Mouse (Mus musculus) hindbrain, embryonic 12.5 days (tissue): Measurements from ENCODE around the gene Snapc4. TPM values are rescaled to one million over a fixed set of nuclear protein-coding genes. Genes with fewer than 3 reads are reported as not detected.
"Not testable (repeated sequence)": the region's sequence is repeated elsewhere in the genome, so short reads cannot be mapped to it uniquely, and the experiment has no call there.

Source experiments
- ATAC-seq: fragments of 200-750 bp; cut with Nextera tagmentation; 2 replicates; pipeline ENCODE4 v1.8.0; 2017; ENCODE audit warnings: moderate TSS enrichment; ENCODE audit not compliant: low FRiP score
- H3K27ac ChIP-seq: fragments of 300-500 bp; sonication (generic); 2 replicates; pipeline ENCODE4 v1.5.1; 2016; ENCODE audit warnings: mild to moderate bottlenecking
- H3K27me3 ChIP-seq: fragments of 300-500 bp; sonication (generic); 2 replicates; pipeline ENCODE4 v1.6.1; 2016; ENCODE audit warnings: mild to moderate bottlenecking
- H3K36me3 ChIP-seq: fragments of 300-500 bp; sonication (generic); 2 replicates; pipeline ENCODE4 v1.6.1; 2016; ENCODE audit warnings: mild to moderate bottlenecking
- H3K4me1 ChIP-seq: fragments of 300-500 bp; sonication (generic); 2 replicates; pipeline ENCODE4 v1.6.1; 2016
- H3K4me2 ChIP-seq: fragments of 300-500 bp; sonication (generic); replicated peaks from 2 replicates; pipeline ENCODE4 v1.6.1; 2016; ENCODE audit warnings: mild to moderate bottlenecking
- H3K4me3 ChIP-seq: fragments of 300-500 bp; sonication (generic); 2 replicates; pipeline ENCODE4 v1.5.1; 2016; ENCODE audit warnings: mild to moderate bottlenecking
- H3K9ac ChIP-seq: fragments of 300-500 bp; sonication (generic); 2 replicates; pipeline ENCODE4 v1.6.1; 2016; ENCODE audit warnings: mild to moderate bottlenecking, moderate library complexity
- H3K9me3 ChIP-seq: fragments of 300-500 bp; sonication (generic); replicated peaks from 2 replicates; pipeline ENCODE4 v1.6.1; 2016; ENCODE audit warnings: mild to moderate bottlenecking
- WGBS: fragments of 180-500 bp; shearing (Covaris S2); methylation state at CpG from one replicate; pipeline ENCODE4 v1.1.7; 2016; 5-methylcytosine and 5-hydroxymethylcytosine counted together
- polyA plus RNA-seq: library from polyadenylated mRNA; unstranded; fragments of >200 nt; fragmentation: Nextera tagmentation; extraction: Ambion mirVana; gene quantifications from 2 replicates; pipeline ENCODE4 v1.2.1, GENCODE M21; 2016

Snapc4 gene
- polyA plus RNA-seq, 1 experiment from 2014 or later: 37.3 TPM

GRCm38 (mm10) chr2:26402265-26402664, 21.8 kb upstream of the Snapc4 start:
- H3K4me3 ChIP-seq: no peak overlapping the region
- no peak overlapping the region for H3K9ac ChIP-seq
- peaks cover 27% of the 10 kb centered on the region for H3K4me1 ChIP-seq
- H3K4me2 ChIP-seq: no peak overlapping the region
- no peak for ATAC-seq
- H3K27me3 ChIP-seq: no peaks in the 10 kb centered on the region
- 77% methylated on average over 1 of the region's 1 CpGs for WGBS
- H3K9me3 ChIP-seq: no peaks in the 10 kb centered on the region
- H3K36me3 ChIP-seq: peaks cover 58% of the 10 kb centered on the region
- no peak overlapping the region for H3K27ac ChIP-seq

- H3K9me3 ChIP-seq: no peaks in the 10 kb centered on the region
- H3K36me3 ChIP-seq: peaks cover 64% of the 10 kb centered on the region
- no peak overlapping the region for H3K27ac ChIP-seq
- peaks cover 14% of the 10 kb centered on the region for H3K4me1 ChIP-seq
- no peak for ATAC-seq
- H3K4me2 ChIP-seq: no peak overlapping the region
- H3K27me3 ChIP-seq: no peaks in the 10 kb centered on the region
- no peak overlapping the region for H3K9ac ChIP-seq
- H3K4me3 ChIP-seq: no peak overlapping the region
- 95% methylated on average over 4 of the region's 4 CpGs for WGBS
Measured at GRCm38 (mm10) chr2:26401023-26401422, 20.6 kb upstream of the Snapc4 start.

- Histone ChIP-seq H3K9ac (0 out of 2 replicates have a peak overlapping the region, but pooled peaks have one; percentile 23), H3K9me3 (no peaks in the 10 kb centered on the region), H3K27me3 (no peaks in the 10 kb centered on the region), H3K4me3 (no peak overlapping the region), H3K4me1 (peaks cover 8% of the 10 kb centered on the region), H3K36me3 (peaks cover 68% of the 10 kb centered on the region), H3K4me2 (no peak overlapping the region), H3K27ac (no peak overlapping the region)
- 91% methylated on average over 5 of the region's 5 CpGs for WGBS
- no peak for ATAC-seq
Measured at GRCm38 (mm10) chr2:26400296-26400695, 19.8 kb upstream of the Snapc4 start.

GRCm38 (mm10) chr2:26399647-26400046, 19.2 kb upstream of the Snapc4 start:
- no peaks in the 10 kb centered on the region for H3K9me3 ChIP-seq
- H3K4me2 ChIP-seq: no peak overlapping the region
- H3K27me3 ChIP-seq: no peaks in the 10 kb centered on the region
- no peak for ATAC-seq
- peaks cover 74% of the 10 kb centered on the region for H3K36me3 ChIP-seq
- H3K4me1 ChIP-seq: peaks cover 1% of the 10 kb centered on the region; the same call in 1 of the 2 replicates
- WGBS: 85% methylated on average over 5 of the region's 5 CpGs
- no peak overlapping the region for H3K27ac ChIP-seq
- no peak overlapping the region for H3K4me3 ChIP-seq
- 0 out of 2 replicates have a peak overlapping the region, but pooled peaks have one; percentile 23 for H3K9ac ChIP-seq

GRCm38 (mm10) chr2:26398978-26399377, 18.5 kb upstream of the Snapc4 start:
- no peak overlapping the region for H3K4me2 ChIP-seq
- no peaks in the 10 kb centered on the region for H3K9me3 ChIP-seq
- H3K9ac ChIP-seq: no peak overlapping the region
- 89% methylated on average over 8 of the region's 8 CpGs for WGBS
- ATAC-seq: no peak
- H3K27ac ChIP-seq: no peak overlapping the region
- H3K4me3 ChIP-seq: no peak overlapping the region
- H3K4me1 ChIP-seq: no peaks in the 10 kb centered on the region
- no peaks in the 10 kb centered on the region for H3K27me3 ChIP-seq
- peaks cover 81% of the 10 kb centered on the region for H3K36me3 ChIP-seq

- H3K4me3 ChIP-seq: no peak overlapping the region
- no peak overlapping the region for H3K9ac ChIP-seq
- no peak overlapping the region for H3K4me2 ChIP-seq
- H3K9me3 ChIP-seq: no peaks in the 10 kb centered on the region
- no peak for ATAC-seq
- 94% methylated on average over 6 of the region's 6 CpGs for WGBS
- peaks cover 22% of the 10 kb centered on the region for H3K4me1 ChIP-seq
- peaks cover 75% of the 10 kb centered on the region for H3K36me3 ChIP-seq
- no peaks in the 10 kb centered on the region for H3K27me3 ChIP-seq
- H3K27ac ChIP-seq: no peak overlapping the region
Measured at GRCm38 (mm10) chr2:26391617-26392016, 11.2 kb upstream of the Snapc4 start.

- no peaks in the 10 kb centered on the region for H3K27me3 ChIP-seq
- 91% methylated on average over 3 of the region's 3 CpGs for WGBS
- no peak for ATAC-seq
- H3K36me3 ChIP-seq: peaks cover 75% of the 10 kb centered on the region
- H3K9ac ChIP-seq: no peak overlapping the region; the same call in 1 of the 2 replicates
- H3K4me3 ChIP-seq: no peak overlapping the region
- H3K4me2 ChIP-seq: no peak overlapping the region
- no peaks in the 10 kb centered on the region for H3K9me3 ChIP-seq
- peaks cover 22% of the 10 kb centered on the region for H3K4me1 ChIP-seq
- H3K27ac ChIP-seq: no peak overlapping the region
Measured at GRCm38 (mm10) chr2:26390954-26391353, 10.5 kb upstream of the Snapc4 start.

GRCm38 (mm10) chr2:26389154-26389690, 8.8 kb upstream of the Snapc4 start, which contains the start of the genes Entr1 and Pmpca:
Gene Entr1 (minus strand): TSS chr2:26389316.
Gene Pmpca (plus strand): TSS chr2:26389339.
- Histone ChIP-seq H3K4me3 (peak within 1 kb of the TSS; percentile 75), H3K36me3 (peaks cover 75% of the 10 kb centered on the region), H3K4me2 (peak within 1 kb of the TSS; percentile 96), H3K9me3 (no peaks in the 10 kb centered on the region), H3K27me3 (no peaks in the 10 kb centered on the region), H3K27ac (peak within 1 kb of the TSS; percentile 64), H3K9ac (peak within 1 kb of the TSS; percentile 92), H3K4me1 (peaks cover 22% of the 10 kb centered on the region)
- under 1% methylated on average over 57 of the region's 60 CpGs for WGBS
- peak; percentile 92 for ATAC-seq

- Histone ChIP-seq H3K27ac (peak overlapping the region; percentile 64), H3K9ac (peak overlapping the region; percentile 92), H3K27me3 (no peaks in the 10 kb centered on the region), H3K4me2 (peak overlapping the region; percentile 96), H3K36me3 (peaks cover 75% of the 10 kb centered on the region), H3K9me3 (no peaks in the 10 kb centered on the region), H3K4me3 (peak overlapping the region; percentile 75), H3K4me1 (peaks cover 22% of the 10 kb centered on the region)
- peak; percentile 70 for ATAC-seq
- under 1% methylated on average over 45 of the region's 45 CpGs for WGBS
Measured at GRCm38 (mm10) chr2:26388682-26389153, 8.3 kb upstream of the Snapc4 start.

- no peaks in the 10 kb centered on the region for H3K27me3 ChIP-seq
- H3K9me3 ChIP-seq: no peaks in the 10 kb centered on the region
- H3K9ac ChIP-seq: no peak overlapping the region
- H3K36me3 ChIP-seq: peaks cover 75% of the 10 kb centered on the region
- H3K4me3 ChIP-seq: peak overlapping the region; percentile 75
- no peak overlapping the region for H3K27ac ChIP-seq
- no peak for ATAC-seq
- peaks cover 22% of the 10 kb centered on the region for H3K4me1 ChIP-seq
- 95% methylated on average over 3 of the region's 3 CpGs for WGBS
- H3K4me2 ChIP-seq: peak overlapping the region; percentile 96; the same call in 1 of the 2 replicates
Measured at GRCm38 (mm10) chr2:26387713-26388112, 7.3 kb upstream of the Snapc4 start.

GRCm38 (mm10) chr2:26380871-26381270, 418 bp upstream of the Snapc4 start:
- H3K27me3 ChIP-seq, ATAC-seq, H3K9me3 ChIP-seq: not testable (repeated sequence)
- Histone ChIP-seq H3K4me3 (peak overlapping the region; percentile 84), H3K36me3 (peaks cover 62% of the 10 kb centered on the region), H3K27ac (peak overlapping the region; percentile 66; the same call in 1 of the 2 replicates), H3K4me1 (peaks cover 14% of the 10 kb centered on the region), H3K9ac (peak overlapping the region; percentile 83), H3K4me2 (peak overlapping the region; percentile 98)
- 32% methylated on average over 6 of the region's 6 CpGs for WGBS

GRCm38 (mm10) chr2:26372396-26372795, 8.1 kb downstream of the Snapc4 start:
- WGBS: 94% methylated on average over 8 of the region's 8 CpGs
- Histone ChIP-seq H3K9ac (no peak overlapping the region), H3K36me3 (peaks cover 96% of the 10 kb centered on the region), H3K4me2 (no peak overlapping the region), H3K9me3 (no peaks in the 10 kb centered on the region), H3K27me3 (no peaks in the 10 kb centered on the region), H3K4me3 (no peak overlapping the region), H3K4me1 (no peaks in the 10 kb centered on the region), H3K27ac (no peak overlapping the region)
- no peak for ATAC-seq

GRCm38 (mm10) chr2:26368572-26368971, 11.9 kb downstream of the Snapc4 start:
- Histone ChIP-seq H3K4me3 (no peak overlapping the region), H3K36me3 (peaks cover 94% of the 10 kb centered on the region), H3K27ac (no peak overlapping the region), H3K4me2 (no peak overlapping the region), H3K9ac (no peak overlapping the region), H3K27me3 (no peaks in the 10 kb centered on the region), H3K9me3 (no peaks in the 10 kb centered on the region), H3K4me1 (no peaks in the 10 kb centered on the region)
- 84% methylated on average over 1 of the region's 1 CpGs for WGBS
- no peak for ATAC-seq
